Mouse (Mus musculus): Measurements from ENCODE around the gene Dusp6. TPM values are rescaled to one million over a fixed set of nuclear protein-coding genes. Genes with fewer than 3 reads are reported as not detected.

Dusp6 gene
- total RNA-seq, 1 experiment: 83.0 TPM

GRCm38 (mm10) chr10:99317057-99317456 lies 54.0 kb downstream of the Dusp6 start:
- Histone ChIP-seq H3K27ac (ENCODE audit: insufficient read depth, low read depth, low read length, poor library complexity, severe bottlenecking) (no peak overlapping the region), H3K4me1 (ENCODE audit: control insufficient read depth in 2 of 2, insufficient read depth in 2 of 2, low read length in 2 of 2, poor library complexity in 1 of 2) (no peaks in the 10 kb centered on the region), H3K9me3 (ENCODE audit: control insufficient read depth, insufficient read depth, low read depth, low read length) (no peaks in the 10 kb centered on the region), H3K9ac (ENCODE audit: insufficient read depth, low read depth, low read length, poor library complexity, severe bottlenecking) (no peak overlapping the region), H3K36me3 (ENCODE audit: control insufficient read depth, insufficient read depth, low read length, poor library complexity, severe bottlenecking) (no peaks in the 10 kb centered on the region), H3K4me3 (ENCODE audit: insufficient read depth in 1 of 2, low read depth in 1 of 2, low read length in 2 of 2, poor library complexity in 1 of 2, severe bottlenecking in 1 of 2) (no peak overlapping the region)
- TF ChIP-seq MAFK (IDR thresholded peaks at IDR 0.05; ENCODE audit: insufficient read depth, low read depth, low read length) (no peak), ZNF384 (IDR thresholded peaks at IDR 0.05; ENCODE audit: low read depth, low read length) (no peak), CHD2 (IDR thresholded peaks at IDR 0.05; ENCODE audit: low read depth, low read length) (no peak), HCFC1 (IDR thresholded peaks at IDR 0.05; ENCODE audit: borderline replicate concordance, insufficient read depth, low read length) (no peak), ZC3H11A (IDR thresholded peaks at IDR 0.05; ENCODE audit: borderline replicate concordance, low read depth, low read length) (no peak)
- no peak for DNase-seq (ENCODE audit: low read depth, low spot score)
- in situ Hi-C loops (cut with MboI; ENCODE audit: low sequenced_read_pairs in 2 of 2, unreplicated experiment in 2 of 2): no loop called here

Other genes with a start within 250 kb of the Dusp6 start
- gene Poc1b, start 156.2 kb upstream of the Dusp6 start, total RNA-seq (2012; rRNA removed): 3.6 and 4.1 TPM in 2 replicates
- 3.5 and 3.7 TPM in 2 replicates for gene Galnt4, start 155.1 kb upstream of the Dusp6 start, total RNA-seq (2012; rRNA removed)
- not detected in 2 replicates for gene Phxr2, start 136.9 kb upstream of the Dusp6 start, total RNA-seq (2012; rRNA removed)

Measured in ES-E14 (cell line).